Mouse (Mus musculus) kidney, embryonic 15.5 days (tissue): ENCODE results near the gene Olfr146. TPM values are rescaled to one million over a fixed set of nuclear protein-coding genes. Genes with fewer than 3 reads are reported as not detected.

ENCODE experiments used
- ATAC-seq: fragments of 200-750 bp; cut with Nextera tagmentation; replicated peaks from 2 replicates; pipeline ENCODE4 v1.8.0; 2017; ENCODE audit warnings: moderate TSS enrichment; ENCODE audit not compliant: low FRiP score
- H3K27ac ChIP-seq: fragments of 300-500 bp; sonication (generic); 2 replicates; pipeline ENCODE4 v1.5.1; 2015; ENCODE audit warnings: mild to moderate bottlenecking, inconsistent platforms
- H3K27me3 ChIP-seq: fragments of 300-500 bp; sonication (generic); 2 replicates; pipeline ENCODE4 v1.6.1; 2015; ENCODE audit warnings: inconsistent platforms
- H3K36me3 ChIP-seq: fragments of 300-500 bp; sonication (generic); 2 replicates; pipeline ENCODE4 v1.6.1; 2015; ENCODE audit warnings: inconsistent platforms
- H3K4me1 ChIP-seq: fragments of 300-500 bp; sonication (generic); 2 replicates; pipeline ENCODE4 v1.6.1; 2015; ENCODE audit warnings: inconsistent platforms
- H3K4me2 ChIP-seq: fragments of 300-500 bp; sonication (generic); 2 replicates; pipeline ENCODE4 v1.6.1; 2015; ENCODE audit warnings: moderate library complexity, mild to moderate bottlenecking, inconsistent platforms
- H3K4me3 ChIP-seq: fragments of 300-500 bp; sonication (generic); replicated peaks from 2 replicates; pipeline ENCODE4 v1.5.1; 2015; ENCODE audit warnings: mild to moderate bottlenecking, inconsistent platforms
- H3K9ac ChIP-seq: fragments of 300-500 bp; sonication (generic); 2 replicates; pipeline ENCODE4 v1.6.1; 2015; ENCODE audit warnings: mild to moderate bottlenecking, inconsistent platforms
- H3K9me3 ChIP-seq: fragments of 300-500 bp; sonication (generic); replicated peaks from 2 replicates; pipeline ENCODE4 v1.6.1; 2016; ENCODE audit warnings: inconsistent platforms
- WGBS: fragments of 180-500 bp; shearing (Covaris S2); methylation state at CpG from one replicate; pipeline ENCODE4 v1.1.7; 2015; ENCODE audit warnings: mixed read lengths; 5-methylcytosine and 5-hydroxymethylcytosine counted together
- microRNA-seq: library from miRNA; unstranded; fragments of <30 nt; microRNA quantifications from one replicate; pipeline ENCODE4, GENCODE M21; 2016
- polyA plus RNA-seq: library from polyadenylated mRNA; unstranded; fragments of >200 nt; fragmentation: Nextera tagmentation; extraction: Ambion mirVana; gene quantifications from 2 replicates; pipeline ENCODE4 v1.2.1, GENCODE M21; 2015

The Olfr146 gene
- polyA plus RNA-seq, result not detected in 2 replicates

GRCm38 (mm10) chr9:39023277-39023676 is at the start of gene Olfr146:
Gene Olfr146, minus strand, starts transcription at chr9:39023377.
- H3K4me3 ChIP-seq, result no peak within 1 kb of the TSS
- no peak within 1 kb of the TSS for H3K27ac ChIP-seq
- H3K9ac ChIP-seq, result no peak within 1 kb of the TSS
- H3K9me3 ChIP-seq, result no peaks in the 10 kb centered on the region
- no peak for ATAC-seq
- no peaks in the 10 kb centered on the region for H3K36me3 ChIP-seq
- no peak within 1 kb of the TSS for H3K4me2 ChIP-seq
- whole genome bisulfite sequencing, result 87% methylated on average over 1 of the region's 1 CpGs
- H3K4me1 ChIP-seq, result no peaks in the 10 kb centered on the region
- H3K27me3 ChIP-seq, result no peaks in the 10 kb centered on the region

DNA sequence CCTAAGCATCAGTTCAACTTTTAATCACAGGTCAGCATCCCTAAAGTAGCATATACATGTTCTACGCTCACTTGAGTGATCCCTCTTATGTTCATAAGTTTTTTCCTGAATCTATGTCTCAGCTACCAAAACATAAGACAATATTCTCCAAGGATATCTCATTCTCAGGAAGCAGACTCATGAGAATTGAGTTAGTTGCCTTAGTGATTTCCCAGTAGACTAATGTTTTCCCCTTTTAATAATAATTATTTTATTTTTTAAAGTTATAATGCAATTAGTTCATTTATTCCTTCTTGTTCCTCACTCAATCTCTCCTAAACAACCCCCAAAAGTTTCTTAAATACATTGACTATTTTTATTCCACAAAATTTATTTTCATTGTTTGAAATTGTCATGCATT is 41.7 kb upstream of the Olfr146 start, which contains the start of gene Olfr937:
TSS of gene Olfr937 (minus strand) at position 101 of the 400 bp plus-strand sequence.
- Histone ChIP-seq H3K27ac (no peak within 1 kb of the TSS), H3K4me3 (no peak within 1 kb of the TSS), H3K9me3 (no peaks in the 10 kb centered on the region), H3K9ac (no peak within 1 kb of the TSS), H3K4me2 (no peak within 1 kb of the TSS), H3K27me3 (no peaks in the 10 kb centered on the region), H3K4me1 (no peaks in the 10 kb centered on the region), H3K36me3 (no peaks in the 10 kb centered on the region)
- ATAC-seq, result no peak
- WGBS, result 91% methylated on average over 1 of the region's 1 CpGs

DNA sequence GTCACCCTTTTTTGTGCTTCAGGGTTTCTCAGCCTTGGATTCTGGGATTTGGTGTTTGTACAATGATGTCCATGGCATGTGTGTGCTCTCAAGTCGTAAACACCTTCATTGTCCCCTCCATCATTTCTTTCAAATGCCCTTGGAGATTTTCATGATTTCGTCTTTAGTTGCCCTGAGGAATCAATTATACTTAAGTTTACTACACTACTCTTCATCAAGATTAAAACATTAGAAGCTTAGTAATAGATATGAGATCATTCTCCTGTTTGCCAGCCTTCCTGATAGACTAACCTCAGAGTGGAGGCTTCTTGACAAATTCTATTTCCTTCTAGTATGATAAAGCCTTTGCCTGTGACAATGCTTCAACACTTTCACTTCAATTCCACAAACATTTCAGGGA is 23.6 kb downstream of the Olfr146 start, which contains the start of gene Olfr935:
TSS of gene Olfr935 (minus strand) at position 101 of the 400 bp plus-strand sequence.
- Histone ChIP-seq H3K27me3 (no peaks in the 10 kb centered on the region), H3K4me3 (no peak within 1 kb of the TSS), H3K9me3 (no peaks in the 10 kb centered on the region), H3K27ac (no peak within 1 kb of the TSS), H3K36me3 (no peaks in the 10 kb centered on the region), H3K4me2 (no peak within 1 kb of the TSS), H3K4me1 (no peaks in the 10 kb centered on the region), H3K9ac (no peak within 1 kb of the TSS)
- ATAC-seq, result no peak
- WGBS, result 83% methylated on average over 2 of the region's 2 CpGs

GRCm38 (mm10) chr9:38988215-38988614 is 35.0 kb downstream of the Olfr146 start, which contains the start of gene Olfr934:
Gene Olfr934, minus strand, starts transcription at chr9:38988315.
- no peak for ATAC-seq
- Histone ChIP-seq H3K9me3 (no peaks in the 10 kb centered on the region), H3K9ac (no peak within 1 kb of the TSS), H3K36me3 (no peaks in the 10 kb centered on the region), H3K4me2 (no peak within 1 kb of the TSS), H3K4me1 (no peaks in the 10 kb centered on the region), H3K27me3 (no peaks in the 10 kb centered on the region), H3K27ac (no peak within 1 kb of the TSS), H3K4me3 (no peak within 1 kb of the TSS)
- 92% methylated on average over 2 of the region's 2 CpGs for WGBS

- ATAC-seq, result no peak
- Histone ChIP-seq H3K4me2 (no peak within 1 kb of the TSS), H3K27me3 (no peaks in the 10 kb centered on the region), H3K36me3 (no peaks in the 10 kb centered on the region), H3K27ac (no peak within 1 kb of the TSS), H3K9me3 (no peaks in the 10 kb centered on the region), H3K4me1 (no peaks in the 10 kb centered on the region), H3K9ac (no peak within 1 kb of the TSS), H3K4me3 (no peak within 1 kb of the TSS)
- 63% methylated on average over 4 of the region's 4 CpGs for WGBS
Measured at GRCm38 (mm10) chr9:38972013-38972412, 51.2 kb downstream of the Olfr146 start, which contains the start of gene Olfr933. Gene Olfr933, plus strand, starts transcription at chr9:38972313.

Small RNAs within 50 kb of the gene (microRNA-seq; reads per million reads assigned to microRNA genes)
- not detected for gene Gm25529

Other genes with a start within 250 kb of the Olfr146 start
- not detected in 2 replicates for gene Olfr922, start 208.8 kb downstream of the Olfr146 start, polyA plus RNA-seq
- gene Olfr923, start 196.8 kb downstream of the Olfr146 start, polyA plus RNA-seq, result not detected in 2 replicates
- gene Olfr924, start 178.9 kb downstream of the Olfr146 start, polyA plus RNA-seq, result not detected in 2 replicates
- not detected in 2 replicates for gene Olfr26, start 168.3 kb downstream of the Olfr146 start, polyA plus RNA-seq
- not detected in 2 replicates for gene Olfr926, start 146.3 kb downstream of the Olfr146 start, polyA plus RNA-seq
- gene Olfr930, start 93.6 kb downstream of the Olfr146 start, polyA plus RNA-seq, result not detected in 2 replicates
- gene Olfr933, start 51.1 kb downstream of the Olfr146 start, polyA plus RNA-seq, result not detected in 2 replicates
- gene Olfr934, start 35.1 kb downstream of the Olfr146 start, polyA plus RNA-seq, result not detected in 2 replicates
- not detected in 2 replicates for gene Olfr935, start 23.7 kb downstream of the Olfr146 start, polyA plus RNA-seq
- not detected in 2 replicates for gene Olfr937, start 41.6 kb upstream of the Olfr146 start, polyA plus RNA-seq
- not detected in 2 replicates for gene Olfr938, start 55.5 kb upstream of the Olfr146 start, polyA plus RNA-seq
- not detected in 2 replicates for gene Olfr27, start 104.8 kb upstream of the Olfr146 start, polyA plus RNA-seq
- gene Olfr943, start 142.9 kb upstream of the Olfr146 start, polyA plus RNA-seq, result not detected in 2 replicates
- gene Olfr944, start 178.5 kb upstream of the Olfr146 start, polyA plus RNA-seq, result not detected in 2 replicates
- not detected in 2 replicates for gene Olfr1537, start 226.6 kb upstream of the Olfr146 start, polyA plus RNA-seq